Mouse (Mus musculus): ENCODE measurements around the gene Pdzd9. TPM values are rescaled to one million over a fixed set of nuclear protein-coding genes. Genes with fewer than 3 reads are reported as not detected.

The Pdzd9 gene
- polyA plus RNA-seq, 1 experiment from 2014 or later: 0.50 TPM

DNA sequence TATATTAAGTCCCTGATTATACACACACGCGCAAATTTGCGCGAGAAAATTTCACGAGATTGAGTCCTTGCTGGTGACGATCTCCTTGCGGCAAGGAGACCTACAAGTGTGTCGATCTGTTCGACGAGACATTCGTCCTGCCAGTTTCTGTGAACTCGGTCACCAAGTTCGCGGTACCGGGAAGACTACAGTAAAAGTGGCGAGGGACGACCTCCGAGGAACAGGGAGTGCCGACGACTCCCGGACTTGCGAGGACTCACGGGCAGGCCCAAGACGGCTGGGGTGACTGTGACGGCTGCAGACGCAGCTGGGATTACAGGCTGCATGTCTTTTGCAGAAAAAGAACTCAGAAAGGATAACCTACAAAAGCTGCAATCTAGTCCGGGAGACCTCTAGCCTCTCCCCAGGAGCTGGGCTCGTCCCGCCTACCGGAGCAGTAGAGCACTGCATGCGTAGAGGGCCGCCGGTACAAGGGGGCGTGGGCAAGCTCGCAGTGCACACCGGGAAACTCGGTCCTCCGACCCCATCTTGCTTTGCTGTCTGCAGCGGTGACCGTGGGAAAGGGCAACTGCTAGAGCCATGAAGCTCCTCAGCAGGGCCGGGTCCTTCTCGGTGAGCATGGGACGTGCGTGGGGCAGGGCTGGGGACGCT lies 35.3 kb downstream of the Pdzd9 start, which contains the start of gene Uqcrc2:
Uqcrc2 (plus strand) TSS at position 466 of the 651 bp plus-strand sequence.
- Histone ChIP-seq H3K9me3 (replicated peaks; ENCODE audit: control insufficient read depth, low read length) (no peaks in the 10 kb centered on the region), H3K4me2 (ENCODE audit: low read depth, low read length) (peak within 1 kb of the TSS; percentile 57), H3K27ac (replicated peaks; ENCODE audit: low read depth, low read length) (peak within 1 kb of the TSS; percentile 90), H3K9ac (replicated peaks; ENCODE audit: low read length) (peak within 1 kb of the TSS; percentile 96), H3K4me1 (ENCODE audit: control insufficient read depth, insufficient read depth, low read length) (no peaks in the 10 kb centered on the region), H3K36me3 (replicated peaks; ENCODE audit: control insufficient read depth, insufficient read depth, low read depth, low read length) (0 out of 2 replicates have a peak, but pooled peaks cover 3% of the 10 kb centered on the region), H3K27me3 (ENCODE audit: control insufficient read depth, insufficient read depth, low read length) (no peaks in the 10 kb centered on the region), H3K4me3 (ENCODE audit: low read depth, low read length) (peak within 1 kb of the TSS; percentile 94)
- 0% methylated on average over 45 of the region's 45 CpGs for WGBS
- DNase-seq (ENCODE audit: low spot score): peak; percentile 93
- peak; percentile 99 for ATAC-seq (replicated peaks; ENCODE audit: insufficient number of reproducible peaks, low FRiP score, low TSS enrichment, low read depth)

DNA sequence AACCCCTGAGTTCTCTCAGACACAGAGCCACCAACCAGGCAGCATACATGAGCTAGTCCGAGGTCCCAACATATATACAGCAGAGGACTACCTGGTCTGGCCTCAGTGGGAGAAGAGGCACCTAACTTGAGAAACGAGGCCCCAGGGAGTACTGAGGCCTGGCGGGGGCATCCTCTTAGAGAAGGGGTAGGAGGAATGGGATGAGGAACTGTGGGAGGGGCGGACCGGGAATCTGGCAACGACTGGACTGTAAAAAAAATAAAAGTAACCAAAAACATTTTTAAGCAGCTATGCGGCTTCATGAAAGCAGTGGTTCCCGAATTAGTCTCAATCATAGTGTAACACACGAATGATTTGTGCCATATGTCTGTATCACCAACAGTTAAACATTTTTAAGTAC lies 35.8 kb downstream of the Pdzd9 start:
- Histone ChIP-seq H3K4me1 (ENCODE audit: control insufficient read depth, insufficient read depth, low read length) (no peaks in the 10 kb centered on the region), H3K4me2 (ENCODE audit: low read depth, low read length) (peak overlapping the region; percentile 48), H3K36me3 (replicated peaks; ENCODE audit: control insufficient read depth, insufficient read depth, low read depth, low read length) (0 out of 2 replicates have a peak, but pooled peaks cover 3% of the 10 kb centered on the region), H3K4me3 (ENCODE audit: low read depth, low read length) (peak overlapping the region; percentile 94), H3K9ac (replicated peaks; ENCODE audit: low read length) (peak overlapping the region; percentile 96), H3K27ac (replicated peaks; ENCODE audit: low read depth, low read length) (peak overlapping the region; percentile 90; the same call in 1 of the 2 replicates), H3K9me3 (replicated peaks; ENCODE audit: control insufficient read depth, low read length) (no peaks in the 10 kb centered on the region), H3K27me3 (ENCODE audit: control insufficient read depth, insufficient read depth, low read length) (no peaks in the 10 kb centered on the region)
- ATAC-seq (replicated peaks; ENCODE audit: insufficient number of reproducible peaks, low FRiP score, low TSS enrichment, low read depth) (0 out of 2 replicates have a peak, but pooled peaks have one; percentile 0), DNase-seq (ENCODE audit: low spot score) (peak; percentile 15)
- 6% methylated on average over 9 of the region's 9 CpGs for WGBS

DNA sequence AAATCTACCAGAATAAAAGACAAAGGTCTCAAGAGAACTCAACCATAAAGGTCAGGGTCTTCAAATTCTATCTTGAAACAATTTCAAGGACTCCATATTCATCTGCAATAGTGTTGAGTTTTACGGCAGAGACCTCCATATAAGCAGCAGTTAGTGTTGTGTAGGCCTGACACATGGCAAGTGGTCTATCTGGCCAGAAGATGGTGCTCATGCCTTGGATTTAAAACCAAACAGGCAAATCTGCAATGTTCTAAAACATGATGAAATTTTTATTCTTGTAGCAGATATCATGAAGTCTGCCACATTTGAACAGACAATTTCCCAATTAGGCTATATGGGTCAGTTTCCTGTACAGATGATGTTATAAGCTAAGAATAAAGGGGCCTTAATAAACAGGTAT lies 37.6 kb downstream of the Pdzd9 start:
- Histone ChIP-seq H3K9me3 (replicated peaks; ENCODE audit: control insufficient read depth, low read length) (no peaks in the 10 kb centered on the region), H3K4me1 (ENCODE audit: control insufficient read depth, insufficient read depth, low read length) (no peaks in the 10 kb centered on the region), H3K27me3 (ENCODE audit: control insufficient read depth, insufficient read depth, low read length) (no peaks in the 10 kb centered on the region), H3K36me3 (replicated peaks; ENCODE audit: control insufficient read depth, insufficient read depth, low read depth, low read length) (no peaks in the 10 kb centered on the region), H3K4me3 (ENCODE audit: low read depth, low read length) (no peak overlapping the region), H3K4me2 (ENCODE audit: low read depth, low read length) (no peak overlapping the region), H3K27ac (replicated peaks; ENCODE audit: low read depth, low read length) (no peak overlapping the region), H3K9ac (replicated peaks; ENCODE audit: low read length) (no peak overlapping the region)
- ATAC-seq (replicated peaks; ENCODE audit: insufficient number of reproducible peaks, low FRiP score, low TSS enrichment, low read depth): no peak
- DNase-seq (ENCODE audit: low spot score): peak; percentile 4
- WGBS: 73% methylated on average over 1 of the region's 1 CpGs

DNA sequence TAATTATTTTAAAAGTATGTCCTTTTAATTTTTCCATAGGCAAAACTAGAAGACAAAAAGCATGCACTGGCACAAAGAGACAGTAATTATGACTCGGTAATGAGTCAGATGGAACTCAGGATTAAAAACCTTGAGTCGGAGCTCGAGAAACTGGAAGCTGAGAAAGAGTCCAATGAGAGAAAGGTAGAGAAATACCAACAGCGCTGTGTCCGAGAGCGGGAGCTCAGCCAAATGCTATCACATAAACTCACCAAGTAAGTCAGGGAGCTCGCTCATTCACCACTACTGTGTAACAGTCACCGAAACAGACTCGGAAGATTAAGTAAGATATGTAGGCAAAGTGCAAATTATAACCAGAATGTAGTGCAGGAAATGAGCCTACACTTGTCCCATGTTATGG lies 49.3 kb downstream of the Pdzd9 start:
- Histone ChIP-seq H3K27ac (replicated peaks; ENCODE audit: low read depth, low read length) (no peak overlapping the region), H3K27me3 (ENCODE audit: control insufficient read depth, insufficient read depth, low read length) (no peaks in the 10 kb centered on the region), H3K4me3 (ENCODE audit: low read depth, low read length) (no peak overlapping the region), H3K9me3 (replicated peaks; ENCODE audit: control insufficient read depth, low read length) (no peaks in the 10 kb centered on the region), H3K4me1 (ENCODE audit: control insufficient read depth, insufficient read depth, low read length) (no peaks in the 10 kb centered on the region), H3K4me2 (ENCODE audit: low read depth, low read length) (no peak overlapping the region), H3K36me3 (replicated peaks; ENCODE audit: control insufficient read depth, insufficient read depth, low read depth, low read length) (no peaks in the 10 kb centered on the region), H3K9ac (replicated peaks; ENCODE audit: low read length) (no peak overlapping the region)
- WGBS: 84% methylated on average over 9 of the region's 9 CpGs
- ATAC-seq (replicated peaks; ENCODE audit: insufficient number of reproducible peaks, low FRiP score, low TSS enrichment, low read depth) (no peak), DNase-seq (ENCODE audit: low spot score) (no peak)

DNA sequence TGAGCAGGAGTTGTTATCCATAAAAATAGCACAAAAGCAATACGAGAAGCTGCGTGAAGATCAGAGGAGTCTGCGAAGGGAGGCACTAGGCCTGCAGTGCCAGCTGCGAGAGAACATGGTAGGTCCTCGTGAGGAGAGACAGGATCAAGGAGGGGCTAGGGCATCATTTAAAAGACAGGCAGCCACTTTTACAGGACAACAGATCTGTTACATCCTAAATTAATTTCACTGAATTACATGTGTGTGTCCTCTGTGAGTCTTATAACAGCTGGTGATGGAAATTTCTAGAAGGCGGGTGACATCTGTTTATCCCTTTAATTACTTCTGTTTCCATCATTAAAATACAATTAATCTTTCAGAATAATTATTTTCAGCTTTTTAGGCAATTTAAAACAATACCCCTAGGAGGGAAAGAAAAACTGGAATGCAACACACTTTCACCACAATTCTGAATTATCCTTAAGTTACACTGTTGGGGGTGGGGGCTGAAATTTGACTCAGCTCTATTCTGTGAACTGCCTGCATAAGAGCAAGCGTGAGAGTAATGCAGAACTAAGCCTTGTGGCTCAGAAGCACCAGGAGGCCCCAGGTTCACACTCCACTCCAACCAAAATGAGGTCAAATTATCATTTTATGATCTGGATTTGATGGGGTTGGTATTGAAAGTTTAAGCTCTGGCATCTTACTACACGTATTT lies 49.9 kb downstream of the Pdzd9 start:
- no peak overlapping the region for H3K4me3 ChIP-seq (ENCODE audit: low read depth, low read length)
- no peak overlapping the region for H3K27ac ChIP-seq (replicated peaks; ENCODE audit: low read depth, low read length)
- no peak for ATAC-seq (replicated peaks; ENCODE audit: insufficient number of reproducible peaks, low FRiP score, low TSS enrichment, low read depth)
- no peaks in the 10 kb centered on the region for H3K4me1 ChIP-seq (ENCODE audit: control insufficient read depth, insufficient read depth, low read length)
- no peaks in the 10 kb centered on the region for H3K9me3 ChIP-seq (replicated peaks; ENCODE audit: control insufficient read depth, low read length)
- no peak overlapping the region for H3K4me2 ChIP-seq (ENCODE audit: low read depth, low read length)
- H3K36me3 ChIP-seq (replicated peaks; ENCODE audit: control insufficient read depth, insufficient read depth, low read depth, low read length): no peaks in the 10 kb centered on the region
- H3K27me3 ChIP-seq (ENCODE audit: control insufficient read depth, insufficient read depth, low read length): no peaks in the 10 kb centered on the region
- H3K9ac ChIP-seq (replicated peaks; ENCODE audit: low read length): no peak overlapping the region
- no peak for DNase-seq (ENCODE audit: low spot score)
- 74% methylated on average over 8 of the region's 8 CpGs for WGBS

Other genes starting within 250 kb of the Pdzd9 start
- 211 and 221 TPM in 2 replicates for gene Uqcrc2, start 35.2 kb downstream of the Pdzd9 start, polyA plus RNA-seq (2014; fragmentation: Nextera tagmentation; extraction: Ambion mirVana)
- gene Mosmo, start 7.3 kb upstream of the Pdzd9 start, polyA plus RNA-seq (2014; fragmentation: Nextera tagmentation; extraction: Ambion mirVana): 14.7 and 17.8 TPM in 2 replicates
- gene Vwa3a, start 69.0 kb upstream of the Pdzd9 start, polyA plus RNA-seq (2014; fragmentation: Nextera tagmentation; extraction: Ambion mirVana): 0.13 and 0.24 TPM in 2 replicates
- gene Gm5737, start 142.0 kb upstream of the Pdzd9 start, polyA plus RNA-seq (2014; fragmentation: Nextera tagmentation; extraction: Ambion mirVana): not detected in 2 replicates
- 8.7 and 10.6 TPM in 2 replicates for gene Eef2k, start 172.5 kb upstream of the Pdzd9 start, polyA plus RNA-seq (2014; fragmentation: Nextera tagmentation; extraction: Ambion mirVana)
- 22.7 and 22.8 TPM in 2 replicates for gene Polr3e, start 247.4 kb upstream of the Pdzd9 start, polyA plus RNA-seq (2014; fragmentation: Nextera tagmentation; extraction: Ambion mirVana)